Mouse (Mus musculus) bone marrow, adult 2 months (tissue): Measurements from ENCODE around the gene Tmub1.

ENCODE experiments used
- CTCF ChIP-seq: fragments of 200-500 bp; IDR thresholded peaks from 2 replicates; pipeline ENCODE4 v1.5.1; 2011; ENCODE audit warnings: low read length, control low read depth; ENCODE audit not compliant: control insufficient read depth, insufficient read depth
- POLR2A ChIP-seq: fragments of 200-500 bp; IDR thresholded peaks from 2 replicates; pipeline ENCODE4 v1.6.1; 2011; ENCODE audit warnings: low read depth, mild to moderate bottlenecking, control low read depth, low read length, borderline replicate concordance; ENCODE audit not compliant: control insufficient read depth

- TF ChIP-seq CTCF: no peak
- no peak for TF ChIP-seq POLR2A
Measured at GRCm38 (mm10) chr5:24453283-24453984, 5.8 kb upstream of the Tmub1 start.
